In the genomic region with DNA sequence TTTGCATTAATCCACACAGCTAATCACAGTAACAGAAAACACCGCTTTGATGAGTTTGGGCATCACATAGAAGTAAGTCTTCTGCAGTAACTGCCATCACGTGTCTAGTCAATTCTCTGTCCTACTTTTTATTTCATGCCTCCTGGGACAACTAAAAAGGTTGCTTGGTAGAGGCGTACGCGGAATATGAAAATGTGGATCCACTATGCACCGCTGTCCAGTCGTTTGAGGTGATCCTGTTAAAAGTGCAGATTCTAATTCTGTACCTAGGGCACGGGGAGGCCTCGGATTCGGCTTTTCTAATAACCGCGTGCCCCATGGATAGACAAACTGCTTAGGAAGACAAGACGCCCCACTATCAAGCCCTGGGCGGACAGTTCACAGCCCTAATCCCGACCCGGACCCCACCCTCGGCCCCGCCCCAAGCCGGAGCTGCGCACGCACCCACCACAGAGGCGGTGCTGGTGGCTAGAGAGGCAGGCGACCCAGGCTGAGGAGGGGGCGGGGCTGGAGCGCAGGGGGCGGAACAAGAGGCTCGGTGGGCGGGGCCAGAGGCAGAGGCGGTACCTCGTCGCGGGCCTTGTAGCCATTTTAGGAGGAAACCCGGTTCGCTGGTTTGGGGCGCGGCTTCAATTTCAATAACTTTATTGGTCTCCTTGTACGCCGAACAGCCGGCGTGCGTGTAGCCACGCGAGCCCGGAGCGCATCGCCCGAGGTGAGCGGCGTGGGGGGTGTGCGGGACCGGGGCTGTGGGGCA, we compare ENCODE assay signal across 8 mouse cellular contexts. TPM values are rescaled to one million over a fixed set of nuclear protein-coding genes. Genes with fewer than 3 reads are reported as not detected.
DNase-seq lines count a peak whose midpoint lies in the region; ATAC-seq lines count a peak whose summit lies in the region.

TSS of gene Prkab2 (plus strand) at position 539 of the 757 bp plus-strand sequence.

- whole genome bisulfite sequencing in hindbrain, embryonic 15.5 days = 1% methylated on average over 51 of the region's 51 CpGs

- peak within 1 kb of the TSS; percentile 82 for H3K27ac ChIP-seq in hindbrain, embryonic 15.5 days (replicated peaks)

- peak within 1 kb of the TSS; percentile 88 for H3K4me3 ChIP-seq in hindbrain, embryonic 15.5 days

- peaks cover 25% of the 10 kb centered on the region for H3K4me1 ChIP-seq in hindbrain, embryonic 15.5 days (replicated peaks)

- peak; percentile 95 for ATAC-seq in hindbrain, embryonic 15.5 days (ENCODE audit: low FRiP score, low read depth)

- H3K9ac ChIP-seq in hindbrain, embryonic 15.5 days = peak within 1 kb of the TSS; percentile 72

- peak within 1 kb of the TSS; percentile 83 for H3K4me2 ChIP-seq in hindbrain, embryonic 15.5 days

- peaks cover 6% of the 10 kb centered on the region; the same call in 1 of the 2 replicates for H3K36me3 ChIP-seq in hindbrain, embryonic 15.5 days

- no peaks in the 10 kb centered on the region for H3K27me3 ChIP-seq in hindbrain, embryonic 15.5 days

- H3K9me3 ChIP-seq in hindbrain, embryonic 15.5 days = no peaks in the 10 kb centered on the region

- DNase-seq in T-cell, adult 2 months (ENCODE audit: low spot score) = peak; percentile 98
- peak; percentile 99 for DNase-seq in cerebellum, postnatal 36 days
- peak; percentile 97 to 99 for DNase-seq in frontal cortex, postnatal 36 days (ENCODE audit: low spot score in 2 of 2)
- peak; percentile 99 for DNase-seq in left cerebral cortex, adult 11 months (ENCODE audit: low spot score)
- peak; percentile 99 to 100 for DNase-seq in lung, postnatal 4 days
- peak; percentile 96 for DNase-seq in retina, postnatal 7 days (ENCODE audit: low read depth, low spot score)
- DNase-seq in urinary bladder, adult 2 months (ENCODE audit: low spot score) = peak; percentile 98

RNA-seq across cellular contexts. Expression of gene Prkab2, which starts in this region (rescaled TPM):
- 15.0 and 15.5 TPM in 2 replicates for polyA plus RNA-seq in hindbrain, embryonic 15.5 days (2015; fragmentation: Nextera tagmentation; extraction: Ambion mirVana)
- 63.1 and 78.0 TPM in 2 replicates for polyA plus RNA-seq in urinary bladder, adult 2 months (2012; rRNA removed)

Comparison
In these comparisons a context has a peak if more than half of its experiments do, and no peak if none do; other contexts are left out.
1. Peak in every context shown above with its lines: DNase-seq, ATAC-seq, H3K4me3 ChIP-seq and H3K27ac ChIP-seq.